Mouse (Mus musculus): ENCODE measurements around the gene Shf. TPM values are rescaled to one million over a fixed set of nuclear protein-coding genes. Genes with fewer than 3 reads are reported as not detected.
A peak's percentile ranks its signal among the peaks of the same experiment; 100 is the strongest.

Shf gene
- total and polyA plus RNA-seq, 3 experiments = 1.2 to 2.7 (median 2.0) TPM

- Histone ChIP-seq H3K4me2 (ENCODE audit: insufficient read depth, low read depth, poor library complexity, severe bottlenecking) (no peak overlapping the region), H3K36me3 (replicated peaks in 1 of 2; ENCODE audit: control insufficient read depth in 1 of 2, insufficient read depth in 1 of 2, low read length in 1 of 2) (no peaks in the 10 kb centered on the region), H3K79me2 (replicated peaks; ENCODE audit: control insufficient read depth, extremely low read depth, insufficient read depth, poor library complexity, severe bottlenecking) (no peaks in the 10 kb centered on the region), H3K9me3 (replicated peaks; ENCODE audit: low read length) (no peaks in the 10 kb centered on the region), H3K4me3 (replicated peaks in 1 of 3; ENCODE audit: low read depth in 2 of 3, low read length in 2 of 3, poor library complexity in 1 of 3) (no peak overlapping the region), H3K27ac (ENCODE audit: insufficient read depth, low read depth) (no peak overlapping the region), H3K27me3 (replicated peaks) (peaks cover 12% of the 10 kb centered on the region), H3K4me1 (ENCODE audit: control insufficient read depth in 1 of 2, insufficient read depth in 2 of 2) (peaks cover 8 to 27% of the 10 kb centered on the region in 2 experiments), H3K9ac (ENCODE audit: insufficient read depth, low read depth) (no peak overlapping the region)
- in situ Hi-C loops (cut with MboI; ENCODE audit: low pct_ligation_motif_present, low pct_unique_long_range_greater_than_20kb, low sequenced_read_pairs) = no loop called here
- dilution Hi-C loops (cut with MboI; ENCODE audit: extremely low pct_ligation_motif_present, extremely low pct_unique_long_range_greater_than_20kb, low sequenced_read_pairs) = no loop called here
- DNase-seq (ENCODE audit: extremely low read depth) = no peak
- no peak for TF ChIP-seq JUND (conservative IDR thresholded peaks at IDR 0.05; ENCODE audit: low read depth, low read length)
- TF ChIP-seq IRF4 (IDR thresholded peaks at IDR 0.05; ENCODE audit: low read depth, low read length) = no peak
- TF ChIP-seq MAZ (IDR thresholded peaks at IDR 0.05; ENCODE audit: low read depth, low read length) = no peak
- no peak for TF ChIP-seq SIN3A (IDR thresholded peaks at IDR 0.05; ENCODE audit: low read length)
- TF ChIP-seq BHLHE40 (IDR thresholded peaks at IDR 0.05; ENCODE audit: low read depth, low read length) = no peak
- TF ChIP-seq ETS1 (conservative IDR thresholded peaks at IDR 0.05; ENCODE audit: low read depth, low read length) = no peak
- no peak for TF ChIP-seq POLR2AphosphoS2 (IDR thresholded peaks at IDR 0.05; ENCODE audit: low read depth, low read length)
- TF ChIP-seq HCFC1 (IDR thresholded peaks at IDR 0.05; ENCODE audit: low read depth, low read length) = no peak
- TF ChIP-seq MYC (IDR thresholded peaks at IDR 0.05; ENCODE audit: low read depth, low read length) = no peak
Observed at GRCm38 (mm10) chr2:122372067-122372466, 3.1 kb upstream of the Shf start.

DNA sequence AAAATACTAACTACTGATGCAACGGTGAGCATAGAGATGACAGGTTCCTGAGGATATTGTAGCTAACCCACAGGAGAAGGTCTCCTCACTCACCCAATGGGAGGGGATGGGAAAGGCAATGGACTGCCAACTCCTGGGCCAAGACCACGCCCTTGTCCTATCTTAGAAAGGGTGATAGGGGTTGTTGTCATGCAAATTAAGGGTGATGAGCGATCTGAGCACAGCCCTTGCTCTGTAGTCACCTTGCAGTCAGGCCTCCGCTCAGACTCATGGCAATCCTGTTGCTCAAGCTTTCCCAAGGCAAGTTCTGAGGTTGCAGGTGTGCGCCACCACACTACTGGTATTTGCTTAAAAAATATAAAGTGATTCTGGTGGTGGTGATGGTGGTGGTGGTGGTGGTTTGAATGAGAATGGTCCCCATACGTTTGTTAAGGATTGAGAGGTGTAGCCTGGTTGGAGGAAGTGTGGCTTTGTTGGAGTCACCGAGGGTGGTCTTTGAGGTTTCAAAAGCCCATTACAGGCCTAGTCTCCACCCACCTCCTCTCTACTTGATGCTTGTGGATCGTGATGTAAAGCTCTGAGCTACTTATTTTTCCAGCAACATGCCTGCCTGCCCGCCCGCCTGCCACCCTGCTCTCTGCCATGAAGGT is 1.3 kb upstream of the Shf start:
- Histone ChIP-seq H3K9me3 (replicated peaks; ENCODE audit: low read length) (no peaks in the 10 kb centered on the region), H3K9ac (ENCODE audit: insufficient read depth, low read depth) (no peak overlapping the region), H3K4me1 (ENCODE audit: control insufficient read depth in 1 of 2, insufficient read depth in 2 of 2) (peaks cover 8 to 27% of the 10 kb centered on the region in 2 experiments), H3K36me3 (replicated peaks in 1 of 2; ENCODE audit: control insufficient read depth in 1 of 2, insufficient read depth in 1 of 2, low read length in 1 of 2) (no peaks in the 10 kb centered on the region), H3K4me3 (replicated peaks in 1 of 3; ENCODE audit: low read depth in 2 of 3, low read length in 2 of 3, poor library complexity in 1 of 3) (no peak overlapping the region), H3K4me2 (ENCODE audit: insufficient read depth, low read depth, poor library complexity, severe bottlenecking) (peak overlapping the region; percentile 90; the same call in 1 of the 2 replicates), H3K27me3 (replicated peaks) (peaks cover 12% of the 10 kb centered on the region), H3K27ac (ENCODE audit: insufficient read depth, low read depth) (no peak overlapping the region), H3K79me2 (replicated peaks; ENCODE audit: control insufficient read depth, extremely low read depth, insufficient read depth, poor library complexity, severe bottlenecking) (no peaks in the 10 kb centered on the region)
- in situ Hi-C loops (cut with MboI; ENCODE audit: low pct_ligation_motif_present, low pct_unique_long_range_greater_than_20kb, low sequenced_read_pairs) (no loop called here), dilution Hi-C loops (cut with MboI; ENCODE audit: extremely low pct_ligation_motif_present, extremely low pct_unique_long_range_greater_than_20kb, low sequenced_read_pairs) (no loop called here)
- DNase-seq (ENCODE audit: extremely low read depth) = no peak
- TF ChIP-seq CHD2 (IDR thresholded peaks at IDR 0.05; ENCODE audit: low read length) (no peak), MEF2A (IDR thresholded peaks at IDR 0.05; ENCODE audit: borderline replicate concordance, low read depth, low read length) (0 out of 2 replicates have a peak, but pooled peaks have one; percentile 17)

All from CH12.LX (cell line).